Mouse (Mus musculus) kidney, postnatal 0 days (tissue): ENCODE data around the gene Mus81. TPM values are rescaled to one million over a fixed set of nuclear protein-coding genes. Genes with fewer than 3 reads are reported as not detected.

Experiments used
- ATAC-seq: fragments of 200-750 bp; cut with Nextera tagmentation; replicated peaks from 2 replicates; pipeline ENCODE4 v1.8.0; 2017; ENCODE audit warnings: low read depth, moderate number of reproducible peaks, moderate TSS enrichment, moderate library complexity; ENCODE audit not compliant: low FRiP score
- DNase-seq: peaks from one replicate; pipeline ENCODE4 v3.0.0-alpha.2; 2016; ENCODE audit warnings: low spot score
- H3K27ac ChIP-seq: fragments of 300-500 bp; sonication (generic); 2 replicates; pipeline ENCODE4 v1.5.1; 2014; ENCODE audit warnings: mild to moderate bottlenecking
- H3K27me3 ChIP-seq: fragments of 300-500 bp; sonication (generic); 2 replicates; pipeline ENCODE4 v1.6.1; 2014; ENCODE audit warnings: low read length, mixed read lengths; ENCODE audit not compliant: insufficient read depth
- H3K36me3 ChIP-seq: fragments of 300-500 bp; sonication (generic); 2 replicates; pipeline ENCODE4 v1.6.1; 2014; ENCODE audit warnings: low read length, mixed read lengths; ENCODE audit not compliant: insufficient read depth
- H3K4me1 ChIP-seq: fragments of 300-500 bp; sonication (generic); replicated peaks from 2 replicates; pipeline ENCODE4 v1.6.1; 2014; ENCODE audit warnings: antibody characterized with exemption, low read length, mixed read lengths; ENCODE audit not compliant: insufficient read depth
- H3K4me2 ChIP-seq: fragments of 300-500 bp; sonication (generic); 2 replicates; pipeline ENCODE4 v1.6.1; 2014; ENCODE audit warnings: mild to moderate bottlenecking, low read length, moderate library complexity, mixed read lengths
- H3K4me3 ChIP-seq: fragments of 300-500 bp; sonication (generic); replicated peaks from 2 replicates; pipeline ENCODE4 v1.5.1; 2014; ENCODE audit warnings: low read depth, low read length
- H3K9ac ChIP-seq: fragments of 300-500 bp; sonication (generic); 2 replicates; pipeline ENCODE4 v1.6.1; 2014; ENCODE audit warnings: low read depth, low read length
- H3K9me3 ChIP-seq: fragments of 300-500 bp; sonication (generic); replicated peaks from 2 replicates; pipeline ENCODE4 v1.6.1; 2016; ENCODE audit warnings: low read length, inconsistent platforms, mixed read lengths
- CTCF ChIP-seq: IDR thresholded peaks from 2 replicates; pipeline ENCODE4 v1.5.1; 2016; ENCODE audit warnings: antibody characterized with exemption, low read depth, mild to moderate bottlenecking, moderate library complexity
- WGBS: fragments of 180-500 bp; shearing (Covaris S2); extraction: QIAGEN DNeasy Blood & Tissue Kit; methylation state at CpG from one replicate; pipeline ENCODE4 v1.1.7; 2014; 5-methylcytosine and 5-hydroxymethylcytosine counted together
- polyA plus RNA-seq: library from polyadenylated mRNA; unstranded; fragments of >200 nt; fragmentation: Nextera tagmentation; extraction: Ambion mirVana; gene quantifications from 2 replicates; pipeline ENCODE4 v1.2.1, GENCODE M21; 2015

Gene Mus81
- polyA plus RNA-seq, 1 experiment from 2014 or later, result 31.3 TPM

DNA sequence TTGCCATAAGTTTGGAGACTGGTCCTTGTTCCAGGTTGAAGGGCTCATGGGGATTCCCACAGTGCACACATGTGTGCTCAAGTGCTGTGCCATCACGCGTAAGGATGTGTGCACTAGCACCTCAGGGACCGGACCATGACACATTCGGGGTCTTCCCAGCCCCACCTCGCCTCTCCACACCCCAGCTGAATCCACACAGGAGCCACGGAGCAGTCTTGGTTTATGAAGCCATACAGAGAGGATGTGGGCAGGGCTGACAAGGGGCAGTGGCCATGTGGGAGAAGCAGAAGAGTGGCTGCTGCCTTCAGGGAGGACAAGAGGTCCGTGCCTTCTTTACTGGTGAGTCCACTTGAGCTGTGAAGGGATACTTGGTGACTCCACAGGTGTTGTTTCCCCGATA is 23.2 kb downstream of the Mus81 start:
- ATAC-seq (no peak), DNase-seq (no peak)
- Histone ChIP-seq H3K27ac (no peak overlapping the region), H3K27me3 (no peaks in the 10 kb centered on the region), H3K9me3 (no peaks in the 10 kb centered on the region), H3K9ac (no peak overlapping the region), H3K4me2 (no peak overlapping the region), H3K36me3 (peaks cover 44% of the 10 kb centered on the region), H3K4me3 (no peak overlapping the region), H3K4me1 (peaks cover 11% of the 10 kb centered on the region)
- WGBS, result 92% methylated on average over 8 of the region's 8 CpGs
- no peak for TF ChIP-seq CTCF

DNA sequence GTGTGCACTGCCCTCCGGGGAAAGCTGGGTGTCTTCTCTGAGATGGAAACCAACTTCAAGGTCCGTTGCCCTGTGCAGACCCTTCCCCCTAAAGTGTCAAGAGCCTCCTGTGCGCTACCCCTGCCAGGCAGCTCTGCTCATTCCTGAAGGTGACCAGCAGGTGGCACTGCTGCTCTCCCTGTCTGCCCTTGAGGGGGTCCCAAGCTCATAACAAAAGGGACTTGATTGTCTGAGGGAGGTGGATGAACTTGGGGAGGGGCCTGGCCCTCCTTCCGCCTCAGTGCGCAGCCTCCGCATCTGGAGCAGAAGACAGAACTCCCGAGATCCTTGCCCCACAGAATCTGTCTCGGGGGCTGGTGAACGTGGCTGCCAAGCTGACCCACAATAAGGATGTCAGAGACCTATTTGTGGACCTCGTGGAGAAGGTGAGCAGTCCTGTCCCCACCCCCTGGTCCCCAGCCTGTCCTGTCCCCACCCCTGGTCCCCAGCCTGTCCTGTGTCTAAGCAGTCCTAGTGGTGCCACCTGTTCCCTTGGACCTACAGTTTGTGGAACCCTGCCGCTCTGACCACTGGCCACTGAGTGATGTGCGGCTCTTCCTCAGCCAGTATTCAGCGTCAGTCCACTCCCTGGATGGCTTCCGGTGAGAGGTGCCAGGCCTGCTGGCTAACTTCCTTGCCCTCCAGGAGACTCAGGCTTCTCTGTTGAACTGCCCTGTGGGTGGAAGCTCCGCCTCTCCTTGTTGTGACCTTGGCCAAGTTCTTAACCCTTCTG is 24.2 kb downstream of the Mus81 start:
- Histone ChIP-seq H3K4me1 (peaks cover 11% of the 10 kb centered on the region), H3K9me3 (no peaks in the 10 kb centered on the region), H3K9ac (peak overlapping the region; percentile 40; the same call in 1 of the 2 replicates), H3K27ac (peak overlapping the region; percentile 65), H3K4me2 (peak overlapping the region; percentile 43), H3K27me3 (no peaks in the 10 kb centered on the region), H3K36me3 (peaks cover 44% of the 10 kb centered on the region), H3K4me3 (no peak overlapping the region)
- DNase-seq (peak; percentile 85), ATAC-seq (peak; percentile 33; the same call in 1 of the 2 replicates)
- TF ChIP-seq CTCF, result peak; percentile 92
- 24% methylated on average over 15 of the region's 15 CpGs for WGBS

DNA sequence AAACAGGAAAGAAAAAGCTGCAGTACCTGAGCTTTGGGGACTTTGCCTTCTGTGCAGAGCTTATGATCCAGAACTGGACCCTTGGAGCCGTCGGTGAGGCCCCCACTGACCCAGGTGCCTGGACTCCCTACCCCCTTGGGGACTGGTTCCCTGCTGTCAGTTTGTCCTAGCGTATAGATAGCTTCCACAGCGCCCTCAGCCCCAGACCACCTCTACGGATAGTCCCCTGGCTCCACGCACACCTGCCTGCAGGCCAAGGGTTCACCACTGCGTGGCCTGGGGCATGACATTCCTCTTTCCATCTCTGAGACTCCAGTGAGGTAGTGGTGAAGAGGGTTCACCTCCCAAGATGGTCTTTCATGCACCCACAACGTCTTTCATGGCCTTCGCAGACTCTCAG is 25.0 kb downstream of the Mus81 start:
- peaks cover 44% of the 10 kb centered on the region for H3K36me3 ChIP-seq

DNA sequence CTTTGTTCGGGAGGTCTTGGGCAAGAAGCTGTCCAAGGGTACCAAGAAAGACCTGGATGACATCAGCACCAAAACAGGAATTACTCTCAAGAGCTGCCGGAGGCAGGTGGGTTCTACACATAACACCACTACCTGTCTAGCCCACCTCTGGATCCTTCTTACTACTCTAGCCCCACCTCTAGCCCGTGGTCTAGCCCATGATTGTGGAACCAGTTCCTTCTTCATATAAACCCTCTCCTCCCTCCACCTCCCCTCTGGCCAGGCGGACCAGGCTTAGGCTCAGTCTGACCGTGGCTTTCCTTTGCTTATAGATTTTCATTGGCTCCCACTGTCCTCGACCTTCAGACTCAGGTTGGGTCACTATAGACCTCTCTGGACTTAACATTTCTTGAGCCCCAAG is 26.8 kb downstream of the Mus81 start:
- no peak for DNase-seq
- peaks cover 32% of the 10 kb centered on the region for H3K36me3 ChIP-seq
- no peaks in the 10 kb centered on the region for H3K9me3 ChIP-seq
- 82% methylated on average over 6 of the region's 6 CpGs for WGBS
- no peak for ATAC-seq
- H3K27me3 ChIP-seq, result no peaks in the 10 kb centered on the region
- no peak for TF ChIP-seq CTCF
- peaks cover 13% of the 10 kb centered on the region for H3K4me1 ChIP-seq
- H3K4me3 ChIP-seq, result peak overlapping the region; percentile 70; the same call in 1 of the 2 replicates
- H3K9ac ChIP-seq, result peak overlapping the region; percentile 68; the same call in 1 of the 2 replicates
- no peak overlapping the region for H3K27ac ChIP-seq
- H3K4me2 ChIP-seq, result peak overlapping the region; percentile 84

More for the DNA sequence above, 25.0 kb downstream of the Mus81 start:
- Histone ChIP-seq H3K9me3 (no peaks in the 10 kb centered on the region), H3K4me1 (peaks cover 13% of the 10 kb centered on the region), H3K4me2 (no peak overlapping the region), H3K27me3 (no peaks in the 10 kb centered on the region), H3K9ac (no peak overlapping the region), H3K4me3 (no peak overlapping the region), H3K27ac (no peak overlapping the region)
- WGBS, result 92% methylated on average over 9 of the region's 9 CpGs
- DNase-seq (no peak), ATAC-seq (no peak)
- TF ChIP-seq CTCF, result no peak

DNA sequence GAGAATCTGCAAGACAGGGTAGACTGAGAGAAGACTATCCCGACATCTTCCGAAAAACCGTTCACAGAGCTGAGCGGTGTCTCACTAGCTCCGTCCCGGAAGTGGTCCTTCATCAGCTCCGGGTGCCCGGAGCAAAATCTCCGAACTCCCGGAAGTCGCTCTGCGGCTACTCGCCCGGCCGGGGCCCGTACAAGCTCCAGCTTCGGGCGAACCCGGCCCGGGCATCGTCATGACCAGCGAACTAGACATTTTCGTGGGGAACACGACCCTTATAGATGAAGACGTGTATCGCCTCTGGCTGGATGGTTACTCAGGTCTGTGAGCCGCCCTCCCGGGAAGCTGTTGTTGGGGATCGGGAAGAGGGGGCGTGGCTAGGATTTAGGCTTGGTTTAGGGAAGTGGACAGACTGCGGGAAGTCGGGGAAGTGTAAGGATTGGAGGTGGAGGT is 27.7 kb downstream of the Mus81 start, which contains the start of gene Fibp:
TSS of gene Fibp (plus strand) at position 151 of the 447 bp plus-strand sequence.
- peak within 1 kb of the TSS; percentile 68 for H3K9ac ChIP-seq
- H3K36me3 ChIP-seq, result peaks cover 23% of the 10 kb centered on the region; the same call in 1 of the 2 replicates
- 0 out of 2 replicates have a peak, but pooled peaks have one; percentile 3 for TF ChIP-seq CTCF
- peak within 1 kb of the TSS; percentile 84 for H3K4me2 ChIP-seq
- H3K27ac ChIP-seq, result peak within 1 kb of the TSS; percentile 65; the same call in 1 of the 2 replicates
- H3K9me3 ChIP-seq, result no peaks in the 10 kb centered on the region
- ATAC-seq (peak; percentile 47), DNase-seq (peak; percentile 91)
- peaks cover 20% of the 10 kb centered on the region for H3K4me1 ChIP-seq
- WGBS, result under 1% methylated on average over 32 of the region's 32 CpGs
- H3K4me3 ChIP-seq, result peak within 1 kb of the TSS; percentile 70
- H3K27me3 ChIP-seq, result no peaks in the 10 kb centered on the region

DNA sequence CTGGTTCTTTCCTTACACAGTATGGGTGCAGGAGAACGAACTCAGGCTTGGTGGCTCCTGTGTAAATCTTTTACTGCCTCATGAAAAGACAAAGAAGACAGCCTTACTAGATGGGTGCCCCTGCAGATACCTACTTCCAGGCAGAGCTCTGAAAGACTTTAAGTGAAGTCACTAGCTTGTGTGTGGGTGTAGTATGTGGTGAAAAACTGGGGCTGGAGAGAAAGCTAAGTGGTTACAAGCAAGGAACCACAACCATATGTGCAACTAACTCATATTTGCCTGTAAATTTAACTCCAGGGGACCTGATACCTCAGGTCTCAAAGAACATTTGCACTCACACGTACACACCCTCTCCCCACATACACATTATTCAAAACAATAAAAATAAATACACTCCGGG is 28.3 kb downstream of the Mus81 start:
- H3K9me3 ChIP-seq, result no peaks in the 10 kb centered on the region
- ATAC-seq (no peak), DNase-seq (no peak)
- H3K9ac ChIP-seq, result peak overlapping the region; percentile 68
- H3K4me1 ChIP-seq, result peaks cover 23% of the 10 kb centered on the region
- no peak overlapping the region for H3K27ac ChIP-seq
- H3K4me3 ChIP-seq, result peak overlapping the region; percentile 70
- H3K4me2 ChIP-seq, result peak overlapping the region; percentile 84
- no peaks in the 10 kb centered on the region for H3K27me3 ChIP-seq
- TF ChIP-seq CTCF, result no peak
- WGBS, result 21% methylated on average over 3 of the region's 3 CpGs
- peaks cover 18% of the 10 kb centered on the region; the same call in 1 of the 2 replicates for H3K36me3 ChIP-seq
